Mouse (Mus musculus): Measurements from ENCODE around the gene Podxl. TPM values are rescaled to one million over a fixed set of nuclear protein-coding genes. Genes with fewer than 3 reads are reported as not detected.

Podxl gene
- polyA plus RNA-seq, 2 experiments, result 5.8 to 8.9 TPM

- no peak for ATAC-seq (ENCODE audit: low FRiP score, low read depth)
- H3K27ac ChIP-seq (replicated peaks; ENCODE audit: low read depth, low read length), result no peak overlapping the region
- H3K4me1 ChIP-seq (ENCODE audit: control insufficient read depth, insufficient read depth, low read length), result peaks cover 9% of the 10 kb centered on the region
These were observed 28.9 kb upstream of the Podxl start for GRCm38 (mm10) chr6:31592579-31593238.

DNA sequence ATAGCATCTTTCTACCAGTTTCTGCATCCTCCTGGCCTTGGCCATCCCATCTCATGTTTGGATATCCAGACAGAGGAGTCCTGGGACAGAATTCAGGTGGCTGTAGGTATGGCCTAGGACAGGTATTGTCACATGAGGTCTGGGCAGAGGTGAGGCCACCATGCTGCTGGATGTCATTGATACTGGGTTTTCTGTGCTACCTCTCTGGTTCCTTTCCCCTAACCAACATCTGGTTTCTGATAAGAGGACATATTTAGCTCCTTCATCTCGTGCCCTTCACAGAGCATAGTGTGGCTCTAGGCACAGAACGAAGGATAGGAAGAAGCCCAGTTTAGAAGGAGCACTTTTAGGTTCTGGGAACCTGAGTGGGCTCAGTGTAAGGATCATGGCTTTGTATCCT, 28.3 kb upstream of the Podxl start:
- peaks cover 9% of the 10 kb centered on the region for H3K4me1 ChIP-seq (ENCODE audit: control insufficient read depth, insufficient read depth, low read length)
- no peak for ATAC-seq (ENCODE audit: low FRiP score, low read depth)
- no peak overlapping the region for H3K27ac ChIP-seq (replicated peaks; ENCODE audit: low read depth, low read length)
- H3K4me2 ChIP-seq (replicated peaks; ENCODE audit: low read depth, low read length, severe bottlenecking), result no peak overlapping the region
- no peak for TF ChIP-seq POLR2A (IDR thresholded peaks at IDR 0.05; ENCODE audit: borderline replicate concordance, extremely low read depth, insufficient read depth, insufficient read length)
- WGBS, result 76% methylated on average over 2 of the region's 2 CpGs
- H3K36me3 ChIP-seq (ENCODE audit: control insufficient read depth, insufficient read depth, low read length), result no peaks in the 10 kb centered on the region
- H3K9ac ChIP-seq (ENCODE audit: low read depth, low read length, severe bottlenecking), result no peak overlapping the region
- no peak overlapping the region for H3K4me3 ChIP-seq (replicated peaks; ENCODE audit: low read length)
- H3K9me3 ChIP-seq (ENCODE audit: control insufficient read depth, low read length), result no peaks in the 10 kb centered on the region
- no peak for DNase-seq (ENCODE audit: low spot score)
- no peaks in the 10 kb centered on the region for H3K27me3 ChIP-seq (ENCODE audit: control insufficient read depth, insufficient read depth, low read length)

More at GRCm38 (mm10) chr6:31592579-31593238, 28.9 kb upstream of the Podxl start:
- no peaks in the 10 kb centered on the region for H3K36me3 ChIP-seq (ENCODE audit: control insufficient read depth, insufficient read depth, low read length)
- no peak overlapping the region for H3K4me2 ChIP-seq (replicated peaks; ENCODE audit: low read depth, low read length, severe bottlenecking)
- H3K4me3 ChIP-seq (replicated peaks; ENCODE audit: low read length), result no peak overlapping the region
- DNase-seq (ENCODE audit: low spot score), result no peak
- WGBS, result 50% methylated on average over 1 of the region's 1 CpGs
- H3K9ac ChIP-seq (ENCODE audit: low read depth, low read length, severe bottlenecking), result no peak overlapping the region
- no peaks in the 10 kb centered on the region for H3K27me3 ChIP-seq (ENCODE audit: control insufficient read depth, insufficient read depth, low read length)
- no peak for TF ChIP-seq POLR2A (IDR thresholded peaks at IDR 0.05; ENCODE audit: borderline replicate concordance, extremely low read depth, insufficient read depth, insufficient read length)
- H3K9me3 ChIP-seq (ENCODE audit: control insufficient read depth, low read length), result no peaks in the 10 kb centered on the region

GRCm38 (mm10) chr6:31591676-31592075, 27.9 kb upstream of the Podxl start:
- Histone ChIP-seq H3K4me2 (replicated peaks; ENCODE audit: low read depth, low read length, severe bottlenecking) (no peak overlapping the region), H3K4me3 (replicated peaks; ENCODE audit: low read length) (no peak overlapping the region), H3K36me3 (ENCODE audit: control insufficient read depth, insufficient read depth, low read length) (no peaks in the 10 kb centered on the region), H3K9me3 (ENCODE audit: control insufficient read depth, low read length) (no peaks in the 10 kb centered on the region), H3K27ac (replicated peaks; ENCODE audit: low read depth, low read length) (no peak overlapping the region), H3K9ac (ENCODE audit: low read depth, low read length, severe bottlenecking) (no peak overlapping the region), H3K4me1 (ENCODE audit: control insufficient read depth, insufficient read depth, low read length) (peaks cover 4% of the 10 kb centered on the region; the same call in 1 of the 2 replicates), H3K27me3 (ENCODE audit: control insufficient read depth, insufficient read depth, low read length) (no peaks in the 10 kb centered on the region)
- no peak for ATAC-seq (ENCODE audit: low FRiP score, low read depth)
- TF ChIP-seq POLR2A (IDR thresholded peaks at IDR 0.05; ENCODE audit: borderline replicate concordance, extremely low read depth, insufficient read depth, insufficient read length), result no peak
- DNase-seq (ENCODE audit: low spot score), result no peak
- WGBS, result 83% methylated on average over 3 of the region's 3 CpGs

DNA sequence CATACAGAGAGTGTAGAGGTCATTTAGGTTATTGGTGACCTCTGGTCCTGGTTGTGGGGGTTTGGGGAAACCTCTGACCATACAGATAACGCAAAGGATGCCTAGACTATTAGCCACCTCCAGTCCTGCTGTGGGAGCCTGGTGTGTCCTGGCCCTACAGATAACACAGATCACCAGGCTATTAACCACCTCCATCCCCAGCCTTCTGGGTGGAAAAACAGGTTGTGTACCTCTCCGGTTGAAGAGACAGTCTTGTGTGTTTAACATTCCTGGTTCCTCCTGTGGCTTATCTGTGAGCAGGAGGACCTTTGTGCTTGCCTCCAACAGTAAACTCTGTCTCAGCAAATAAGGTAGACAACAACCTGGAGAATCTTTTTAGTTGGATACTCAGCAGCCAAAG, 27.0 kb upstream of the Podxl start:
- Histone ChIP-seq H3K27me3 (ENCODE audit: control insufficient read depth, insufficient read depth, low read length) (no peaks in the 10 kb centered on the region), H3K9me3 (ENCODE audit: control insufficient read depth, low read length) (no peaks in the 10 kb centered on the region), H3K27ac (replicated peaks; ENCODE audit: low read depth, low read length) (no peak overlapping the region), H3K4me3 (replicated peaks; ENCODE audit: low read length) (no peak overlapping the region), H3K4me2 (replicated peaks; ENCODE audit: low read depth, low read length, severe bottlenecking) (no peak overlapping the region), H3K4me1 (ENCODE audit: control insufficient read depth, insufficient read depth, low read length) (no peaks in the 10 kb centered on the region), H3K9ac (ENCODE audit: low read depth, low read length, severe bottlenecking) (no peak overlapping the region), H3K36me3 (ENCODE audit: control insufficient read depth, insufficient read depth, low read length) (no peaks in the 10 kb centered on the region)
- TF ChIP-seq POLR2A (IDR thresholded peaks at IDR 0.05; ENCODE audit: borderline replicate concordance, extremely low read depth, insufficient read depth, insufficient read length), result no peak
- ATAC-seq (ENCODE audit: low FRiP score, low read depth), result no peak
- no peak for DNase-seq (ENCODE audit: low spot score)
- 82% methylated on average over 2 of the region's 2 CpGs for WGBS

GRCm38 (mm10) chr6:31589268-31589667, 25.5 kb upstream of the Podxl start:
- Histone ChIP-seq H3K27ac (replicated peaks; ENCODE audit: low read depth, low read length) (no peak overlapping the region), H3K9me3 (ENCODE audit: control insufficient read depth, low read length) (no peaks in the 10 kb centered on the region), H3K27me3 (ENCODE audit: control insufficient read depth, insufficient read depth, low read length) (no peaks in the 10 kb centered on the region), H3K36me3 (ENCODE audit: control insufficient read depth, insufficient read depth, low read length) (no peaks in the 10 kb centered on the region), H3K4me1 (ENCODE audit: control insufficient read depth, insufficient read depth, low read length) (no peaks in the 10 kb centered on the region), H3K4me2 (replicated peaks; ENCODE audit: low read depth, low read length, severe bottlenecking) (no peak overlapping the region), H3K9ac (ENCODE audit: low read depth, low read length, severe bottlenecking) (no peak overlapping the region), H3K4me3 (replicated peaks; ENCODE audit: low read length) (no peak overlapping the region)
- DNase-seq (ENCODE audit: low spot score) (no peak), ATAC-seq (ENCODE audit: low FRiP score, low read depth) (no peak)
- 77% methylated on average over 3 of the region's 3 CpGs for WGBS
- no peak for TF ChIP-seq POLR2A (IDR thresholded peaks at IDR 0.05; ENCODE audit: borderline replicate concordance, extremely low read depth, insufficient read depth, insufficient read length)
